Mouse (Mus musculus) heart, adult 2 months (tissue): Measurements from ENCODE around the gene Cerkl.
A peak's percentile ranks its signal among the peaks of the same experiment; 100 is the strongest.

Source experiments
- CTCF ChIP-seq: fragments of 200-600 bp; IDR thresholded peaks from 2 replicates; pipeline ENCODE4 v1.8.1; 2022; ENCODE audit warnings: antibody characterized with exemption, mild to moderate bottlenecking, moderate library complexity
- EP300 ChIP-seq: fragments of 200-500 bp; IDR thresholded peaks from 2 replicates; pipeline ENCODE4 v1.6.1; 2011; ENCODE audit warnings: low read depth, low read length, control low read depth; ENCODE audit not compliant: insufficient read depth
- POLR2A ChIP-seq: fragments of 200-500 bp; IDR thresholded peaks from 2 replicates; pipeline ENCODE4 v1.6.1; 2011; ENCODE audit warnings: mild to moderate bottlenecking, low read depth, low read length, control low read depth; ENCODE audit not compliant: insufficient read depth

GRCm38 (mm10) chr2:79367451-79368450 is 88.8 kb downstream of the Cerkl start:
- TF ChIP-seq CTCF (peak; percentile 57), POLR2A (no peak), EP300 (no peak)
